Mouse (Mus musculus) lung, embryonic 14.5 days (tissue): ENCODE results near the gene Lce1f. TPM values are rescaled to one million over a fixed set of nuclear protein-coding genes. Genes with fewer than 3 reads are reported as not detected.
"Not testable (repeated sequence)": the region's sequence is repeated elsewhere in the genome, so short reads cannot be mapped to it uniquely, and the experiment has no call there.

Experiments used
- ATAC-seq: fragments of 200-750 bp; cut with Nextera tagmentation; 2 replicates; pipeline ENCODE4 v1.8.0; 2017; ENCODE audit warnings: mild to moderate bottlenecking, moderate TSS enrichment, moderate library complexity; ENCODE audit not compliant: insufficient read depth
- DNase-seq: peaks from one replicate; pipeline ENCODE4 v3.0.0-alpha.2; 2015
- H3K27ac ChIP-seq: fragments of 300-500 bp; sonication (generic); 2 replicates; pipeline ENCODE4 v1.5.1; 2014; ENCODE audit warnings: low read depth, mild to moderate bottlenecking, moderate library complexity
- H3K27me3 ChIP-seq: fragments of 300-500 bp; sonication (generic); 2 replicates; pipeline ENCODE4 v1.6.1; 2014; ENCODE audit warnings: low read length, control low read depth; ENCODE audit not compliant: insufficient read depth
- H3K36me3 ChIP-seq: fragments of 300-500 bp; sonication (generic); 2 replicates; pipeline ENCODE4 v1.6.1; 2014; ENCODE audit warnings: control low read depth; ENCODE audit not compliant: insufficient read depth
- H3K4me1 ChIP-seq: fragments of 300-500 bp; sonication (generic); 2 replicates; pipeline ENCODE4 v1.6.1; 2014; ENCODE audit warnings: antibody characterized with exemption, control low read depth; ENCODE audit not compliant: insufficient read depth
- H3K4me2 ChIP-seq: fragments of 300-500 bp; sonication (generic); 2 replicates; pipeline ENCODE4 v1.6.1; 2014; ENCODE audit warnings: mild to moderate bottlenecking
- H3K4me3 ChIP-seq: fragments of 300-500 bp; sonication (generic); 2 replicates; pipeline ENCODE4 v1.5.1; 2014; ENCODE audit warnings: low read depth, low read length
- H3K9ac ChIP-seq: fragments of 300-500 bp; sonication (generic); 2 replicates; pipeline ENCODE4 v1.6.1; 2014
- H3K9me3 ChIP-seq: fragments of 300-500 bp; sonication (generic); 2 replicates; pipeline ENCODE4 v1.6.1; 2016; ENCODE audit warnings: low read depth, low read length, control low read depth
- CTCF ChIP-seq: IDR thresholded peaks from 2 replicates; pipeline ENCODE4 v1.5.1; 2016; ENCODE audit warnings: antibody characterized with exemption, low read depth
- WGBS: fragments of 180-500 bp; shearing (Covaris S2); extraction: QIAGEN DNeasy Blood & Tissue Kit; methylation state at CpG from one replicate; pipeline ENCODE4 v1.1.7; 2014; 5-methylcytosine and 5-hydroxymethylcytosine counted together
- polyA plus RNA-seq: library from polyadenylated mRNA; unstranded; fragments of >200 nt; fragmentation: Nextera tagmentation; extraction: Ambion mirVana; gene quantifications from 2 replicates; pipeline ENCODE4 v1.2.1, GENCODE M21; 2014

Gene Lce1f
- polyA plus RNA-seq, 1 experiment from 2014 or later: not detected

DNA sequence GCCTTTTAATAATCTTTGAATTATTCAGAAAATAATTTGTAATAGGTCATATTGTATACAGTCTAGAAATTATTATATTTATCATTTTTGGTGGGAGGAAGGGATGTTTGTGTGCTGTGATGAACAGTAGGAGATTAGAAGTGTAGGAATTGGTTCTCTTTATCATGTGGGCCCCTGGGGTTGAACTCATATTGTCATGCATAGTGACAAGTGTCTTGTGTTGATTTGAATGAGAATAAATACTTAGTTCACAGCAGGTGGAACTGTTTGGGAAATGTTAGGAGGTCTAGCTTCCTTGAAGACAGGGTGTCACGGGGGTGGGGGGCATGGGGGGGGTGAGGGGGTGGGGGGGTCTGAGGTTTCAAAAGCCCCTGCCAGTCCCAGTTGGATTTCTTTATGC, 25.5 kb downstream of the Lce1f start:
- no peak for ATAC-seq
- 20% methylated on average over 1 of the region's 1 CpGs for WGBS

DNA sequence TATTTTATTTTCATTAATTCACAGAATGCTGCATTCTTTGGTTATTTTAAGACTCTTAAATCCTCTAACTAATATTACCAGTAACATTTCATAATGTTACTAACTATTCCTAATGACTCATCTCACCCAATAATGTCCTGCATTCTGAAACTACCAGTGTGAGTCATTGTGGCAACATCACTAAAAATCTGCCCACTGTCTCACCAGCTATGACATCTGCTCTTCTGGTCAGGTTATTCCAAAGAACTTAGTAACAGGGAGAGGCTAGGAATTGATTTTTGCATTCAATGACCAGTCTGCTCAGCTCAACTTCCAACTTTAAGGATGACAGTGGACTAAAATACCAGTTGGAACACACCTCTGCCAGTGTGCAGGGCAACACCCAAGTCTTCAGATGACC, 28.5 kb downstream of the Lce1f start:
- no peak overlapping the region for H3K4me3 ChIP-seq
- no peak for ATAC-seq
- no peaks in the 10 kb centered on the region for H3K27me3 ChIP-seq
- DNase-seq: no peak
- TF ChIP-seq CTCF: no peak
- no peaks in the 10 kb centered on the region for H3K9me3 ChIP-seq
- H3K4me2 ChIP-seq: no peak overlapping the region
- H3K27ac ChIP-seq: no peak overlapping the region
- no peaks in the 10 kb centered on the region for H3K4me1 ChIP-seq
- H3K9ac ChIP-seq: no peak overlapping the region
- no peaks in the 10 kb centered on the region for H3K36me3 ChIP-seq

More for the DNA sequence above, 25.5 kb downstream of the Lce1f start:
- Histone ChIP-seq H3K9ac (no peak overlapping the region), H3K4me3 (no peak overlapping the region), H3K27ac (no peak overlapping the region), H3K27me3 (no peaks in the 10 kb centered on the region), H3K4me1 (no peaks in the 10 kb centered on the region), H3K36me3 (no peaks in the 10 kb centered on the region), H3K9me3 (no peaks in the 10 kb centered on the region), H3K4me2 (no peak overlapping the region)
- no peak for DNase-seq
- no peak for TF ChIP-seq CTCF

DNA sequence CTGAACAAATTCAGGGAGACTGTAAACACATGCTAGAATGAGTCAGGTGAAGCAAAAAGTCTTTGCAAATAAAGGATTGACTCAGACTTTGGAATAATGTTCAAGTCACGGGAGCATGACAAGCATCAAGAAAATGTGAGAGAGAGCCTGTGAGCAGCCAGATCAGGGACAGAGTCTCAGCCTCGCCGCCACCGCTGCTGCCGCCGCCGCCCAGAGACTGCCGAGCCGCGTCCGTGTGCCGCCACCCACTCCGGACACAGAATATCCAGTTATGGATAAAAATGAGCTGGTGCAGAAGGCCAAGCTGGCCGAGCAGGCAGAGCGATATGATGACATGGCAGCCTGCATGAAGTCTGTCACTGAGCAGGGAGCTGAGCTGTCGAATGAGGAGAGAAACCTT, 31.0 kb downstream of the Lce1f start:
- not testable (repeated sequence) for ATAC-seq

DNA sequence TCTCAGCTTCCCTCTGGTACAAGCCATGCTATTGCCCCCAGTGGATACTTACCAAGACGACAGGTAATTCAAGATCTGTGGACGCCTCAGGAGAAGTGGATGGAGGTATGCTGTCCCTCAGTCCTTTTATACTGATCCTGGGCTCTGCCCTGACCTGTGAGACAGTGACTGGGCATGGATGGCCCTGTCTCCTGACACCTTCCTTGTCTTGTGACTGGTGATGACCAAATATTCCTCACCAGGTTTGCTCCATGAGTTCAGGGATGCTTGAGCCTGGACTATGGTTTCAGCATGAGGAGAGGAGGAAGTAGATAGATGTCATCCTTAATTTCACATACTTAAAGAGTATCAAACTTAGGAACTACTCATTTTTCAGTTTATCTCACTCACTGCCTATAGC, 33.0 kb downstream of the Lce1f start, which contains the start of gene Lce1d:
Lce1d (minus strand) TSS at position 101 of the 400 bp plus-strand sequence.
- whole genome bisulfite sequencing: 63% methylated on average over 2 of the region's 2 CpGs
- TF ChIP-seq CTCF: no peak
- no peaks in the 10 kb centered on the region for H3K27me3 ChIP-seq

More for the DNA sequence above, 31.0 kb downstream of the Lce1f start:
- H3K4me2 ChIP-seq, H3K27ac ChIP-seq, H3K4me1 ChIP-seq, H3K27me3 ChIP-seq, H3K9ac ChIP-seq, DNase-seq, H3K36me3 ChIP-seq, H3K4me3 ChIP-seq, H3K9me3 ChIP-seq: not testable (repeated sequence)
- 59% methylated on average over 16 of the region's 16 CpGs for WGBS

DNA sequence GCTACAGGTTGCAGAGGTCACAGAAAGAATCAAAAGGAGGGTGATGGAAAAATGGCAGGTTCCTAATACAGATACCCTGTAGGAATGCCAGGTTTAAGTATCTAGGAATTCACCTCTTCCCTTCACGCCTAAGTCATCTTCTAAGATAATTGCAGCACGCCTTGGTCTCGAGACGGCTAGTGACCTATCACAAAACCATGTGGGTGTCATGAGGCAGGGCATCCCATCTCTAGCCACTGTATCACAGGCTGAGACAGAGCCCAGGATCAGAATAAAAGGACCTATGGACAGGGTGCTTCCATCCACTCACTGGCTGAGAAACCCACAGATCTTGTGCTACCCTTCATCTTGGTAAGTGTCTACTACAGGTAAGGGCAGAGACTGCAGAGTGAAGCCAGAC, 41.2 kb downstream of the Lce1f start, which contains the start of gene Lce1c:
Lce1c (plus strand) TSS at position 301 of the 400 bp plus-strand sequence.
- DNase-seq (no peak), ATAC-seq (no peak)
- Histone ChIP-seq H3K27me3 (no peaks in the 10 kb centered on the region), H3K9me3 (no peaks in the 10 kb centered on the region), H3K4me3 (no peak within 1 kb of the TSS), H3K4me1 (no peaks in the 10 kb centered on the region), H3K4me2 (no peak within 1 kb of the TSS), H3K27ac (no peak within 1 kb of the TSS), H3K9ac (no peak within 1 kb of the TSS), H3K36me3 (no peaks in the 10 kb centered on the region)
- 78% methylated on average over 4 of the region's 4 CpGs for WGBS
- TF ChIP-seq CTCF: no peak

More for the DNA sequence above, 33.0 kb downstream of the Lce1f start, which contains the start of gene Lce1d:
- ATAC-seq (no peak), DNase-seq (no peak)
- Histone ChIP-seq H3K9me3 (no peaks in the 10 kb centered on the region), H3K4me2 (no peak within 1 kb of the TSS), H3K4me3 (no peak within 1 kb of the TSS), H3K27ac (no peak within 1 kb of the TSS), H3K4me1 (no peaks in the 10 kb centered on the region), H3K36me3 (no peaks in the 10 kb centered on the region), H3K9ac (no peak within 1 kb of the TSS)

DNA sequence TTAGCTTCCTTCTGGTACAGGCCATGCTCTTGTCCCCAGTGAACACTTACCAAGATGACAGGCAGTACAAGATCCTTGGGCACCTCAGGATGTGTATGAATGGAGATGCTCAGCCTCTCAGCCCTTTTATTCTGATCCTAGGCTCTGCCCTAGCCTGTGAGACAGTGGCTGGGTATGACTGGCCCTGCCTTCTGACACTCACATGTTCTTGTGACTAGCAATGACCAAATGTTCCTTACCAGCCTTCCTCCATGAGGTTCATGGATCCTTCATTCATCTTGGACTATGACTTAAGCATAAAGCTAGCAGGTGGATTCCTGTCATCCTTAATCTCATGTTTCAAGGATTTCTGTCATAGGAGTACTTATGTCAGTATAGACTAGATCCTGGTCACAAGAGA, 49.9 kb downstream of the Lce1f start, which contains the start of gene Lce1a2:
Lce1a2 (minus strand) TSS at position 101 of the 400 bp plus-strand sequence.
- TF ChIP-seq CTCF: no peak
- Histone ChIP-seq H3K4me2 (no peak within 1 kb of the TSS), H3K27ac (no peak within 1 kb of the TSS), H3K4me3 (no peak within 1 kb of the TSS), H3K9ac (no peak within 1 kb of the TSS), H3K36me3 (no peaks in the 10 kb centered on the region), H3K27me3 (no peaks in the 10 kb centered on the region), H3K9me3 (no peaks in the 10 kb centered on the region), H3K4me1 (no peaks in the 10 kb centered on the region)
- DNase-seq: no peak
- ATAC-seq: no peak

Other genes starting within 250 kb of the Lce1f start
- not detected in 2 replicates for gene Sprr1a, start 234.5 kb downstream of the Lce1f start, polyA plus RNA-seq
- gene Sprr4, start 219.9 kb downstream of the Lce1f start, polyA plus RNA-seq: not detected in 2 replicates
- not detected in 2 replicates for gene 2310046K23Rik, start 185.8 kb downstream of the Lce1f start, polyA plus RNA-seq
- gene Ivl, start 146.6 kb downstream of the Lce1f start, polyA plus RNA-seq: 0.18 TPM in 1 of 2 replicates, not detected in the other
- gene Smcp, start 131.4 kb downstream of the Lce1f start, polyA plus RNA-seq: not detected in 2 replicates
- not detected in 2 replicates for gene 2210017I01Rik, start 112.9 kb downstream of the Lce1f start, polyA plus RNA-seq
- not detected in 2 replicates for gene Lce6a, start 98.7 kb downstream of the Lce1f start, polyA plus RNA-seq
- gene Lce1a1, start 72.0 kb downstream of the Lce1f start, polyA plus RNA-seq: not detected in 2 replicates
- not detected in 2 replicates for gene Lce1b, start 63.4 kb downstream of the Lce1f start, polyA plus RNA-seq
- gene Lce1a2, start 50.0 kb downstream of the Lce1f start, polyA plus RNA-seq: not detected in 2 replicates
- not detected in 2 replicates for gene Lce1c, start 41.1 kb downstream of the Lce1f start, polyA plus RNA-seq
- gene Lce1d, start 33.1 kb downstream of the Lce1f start, polyA plus RNA-seq: not detected in 2 replicates
- gene Lce1e, start 11.3 kb downstream of the Lce1f start, polyA plus RNA-seq: not detected in 2 replicates
- not detected in 2 replicates for gene Gm38119, start 18.7 kb upstream of the Lce1f start, polyA plus RNA-seq
- gene Lce1g, start 32.0 kb upstream of the Lce1f start, polyA plus RNA-seq: not detected in 2 replicates
- gene Lce1h, start 44.7 kb upstream of the Lce1f start, polyA plus RNA-seq: not detected in 2 replicates
- not detected in 2 replicates for gene Lce1i, start 58.5 kb upstream of the Lce1f start, polyA plus RNA-seq
- gene Lce1j, start 70.2 kb upstream of the Lce1f start, polyA plus RNA-seq: not detected in 2 replicates
- not detected in 2 replicates for gene Lce1k, start 87.5 kb upstream of the Lce1f start, polyA plus RNA-seq
- not detected in 2 replicates for gene Kprp, start 106.9 kb upstream of the Lce1f start, polyA plus RNA-seq
- gene Lce1l, start 130.9 kb upstream of the Lce1f start, polyA plus RNA-seq: not detected in 2 replicates
- gene 2310050C09Rik, start 149.9 kb upstream of the Lce1f start, polyA plus RNA-seq: not detected in 2 replicates
- not detected in 2 replicates for gene Lce3a, start 205.9 kb upstream of the Lce1f start, polyA plus RNA-seq
- not detected in 2 replicates for gene Lce3b, start 212.6 kb upstream of the Lce1f start, polyA plus RNA-seq
- not detected in 2 replicates for gene Lce3c, start 224.1 kb upstream of the Lce1f start, polyA plus RNA-seq
- not detected in 2 replicates for gene Lce3d, start 237.0 kb upstream of the Lce1f start, polyA plus RNA-seq
- gene Lce3e, start 246.7 kb upstream of the Lce1f start, polyA plus RNA-seq: not detected in 2 replicates